Mouse (Mus musculus): ENCODE measurements around the gene Itsn2. TPM values are rescaled to one million over a fixed set of nuclear protein-coding genes. Genes with fewer than 3 reads are reported as not detected.

The Itsn2 gene
- total RNA-seq (2023) = 100 to 1,000 TPM; 131 to 148 TPM

DNA sequence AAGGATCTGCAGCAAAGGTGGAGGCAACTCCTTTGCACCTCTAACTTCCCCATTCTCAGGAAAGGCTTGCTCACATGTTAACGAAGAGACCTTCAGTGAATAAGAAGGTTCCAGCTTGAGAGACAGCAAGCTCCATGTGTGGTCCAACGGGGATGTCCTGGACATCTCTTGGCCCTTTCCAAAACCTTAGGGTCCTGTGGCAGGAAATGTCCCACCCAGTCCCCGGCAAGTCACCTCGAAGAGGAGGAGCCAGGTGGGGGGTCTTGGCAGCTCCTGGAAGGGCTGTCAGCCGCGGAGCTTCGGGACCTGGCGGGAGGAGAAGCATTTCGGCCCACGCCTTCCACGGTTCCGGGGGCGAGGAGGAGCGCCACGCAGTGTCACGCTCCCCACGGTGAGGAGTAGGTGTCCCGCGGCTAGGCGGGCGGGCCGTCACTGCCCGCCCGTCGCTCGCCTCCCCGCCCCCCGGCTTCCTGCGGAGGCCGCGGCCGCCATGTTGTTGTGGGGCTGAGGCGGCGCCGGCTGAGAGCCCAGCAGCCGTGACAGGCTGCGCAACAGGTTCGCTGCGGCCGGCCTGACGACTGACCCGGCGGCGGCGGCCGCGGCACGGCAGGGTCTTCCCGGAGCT lies at the start of gene Itsn2, which contains the start of gene Gm3625:
TSS of gene Itsn2 (plus strand) at position 98 of the 625 bp plus-strand sequence.
TSS of gene Gm3625 (minus strand) at position 387 of the 625 bp plus-strand sequence.

DNA sequence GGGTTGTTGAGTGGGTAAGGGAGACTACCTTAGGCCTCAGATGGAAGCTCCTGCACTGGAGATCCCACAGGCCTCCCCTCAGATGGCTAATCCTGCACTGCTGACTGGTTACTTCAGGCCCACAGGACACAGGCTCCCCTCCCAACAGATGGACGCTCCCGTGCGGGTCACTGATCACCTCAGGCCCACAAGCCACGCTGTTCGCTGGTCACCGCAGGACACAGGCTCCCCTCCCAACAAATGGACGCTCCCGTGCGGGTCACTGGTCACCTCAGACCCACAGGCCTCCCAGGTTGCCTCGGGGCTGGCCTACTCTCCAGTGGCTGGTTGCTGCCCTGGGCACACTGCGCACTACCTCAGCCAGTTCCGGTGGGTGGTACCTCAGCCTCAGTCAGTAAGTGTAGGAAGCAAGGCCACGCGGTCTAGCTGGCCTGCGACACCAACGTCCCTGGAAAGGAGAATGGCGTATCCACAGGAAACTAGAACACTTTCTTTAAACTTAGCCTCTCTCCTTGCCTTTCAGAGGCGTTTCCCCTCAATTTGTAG lies 145.7 kb downstream of the Itsn2 start, which contains the start of gene Fam228a:
TSS of gene Fam228a (minus strand) at position 400 of the 546 bp plus-strand sequence.

Other genes with a start within 250 kb of the Itsn2 start
- 10 to 100 TPM; 41.6 to 48.5 TPM for gene Ncoa1, start 115.5 kb upstream of the Itsn2 start, total RNA-seq (2023)
- not detected for gene Gm3625, start 289 bp downstream of the Itsn2 start, total RNA-seq (2023)
- not detected for gene Fam228a, start 145.8 kb downstream of the Itsn2 start, total RNA-seq (2023)
- gene Pfn4, start 176.4 kb downstream of the Itsn2 start, total RNA-seq (2023) = under 1 TPM; 0.31 to 0.57 TPM
- 1 to 10 TPM; 1.0 to 2.1 TPM for gene Fam228b, start 176.6 kb downstream of the Itsn2 start, total RNA-seq (2023)
- 100 to 1,000 TPM in 1 of 2 experiments, 10 to 100 TPM in 1; 97.0 to 102 TPM for gene Sf3b6, start 224.9 kb downstream of the Itsn2 start, total RNA-seq (2023)
- 10 to 100 TPM in 1 of 2 experiments, 1 to 10 TPM in 1; 9.2 to 10.7 TPM for gene Fkbp1b, start 249.0 kb downstream of the Itsn2 start, total RNA-seq (2023)

Measured in neutrophil, adult 83 days (primary cell).